Mouse (Mus musculus) E14TG2a.4 (cell line): ENCODE results near the gene Fat3.

Experiments
- H3K27me3 ChIP-seq: 2 replicates; pipeline ENCODE4 v1.6.1; 2014; ENCODE audit warnings: low read length, control low read depth; ENCODE audit not compliant: insufficient read depth
- H3K36me3 ChIP-seq: 2 replicates; pipeline ENCODE4 v1.6.1; 2014; ENCODE audit warnings: low read length, control low read depth; ENCODE audit not compliant: insufficient read depth
- H3K4me1 ChIP-seq: replicated peaks from 2 replicates; pipeline ENCODE4 v1.6.1; 2014; ENCODE audit warnings: low read depth, low read length, control low read depth
- H3K4me3 ChIP-seq: replicated peaks from 2 replicates; pipeline ENCODE4 v1.5.1; 2014; ENCODE audit warnings: mild to moderate bottlenecking, low read length
- H3K9me3 ChIP-seq: 2 replicates; pipeline ENCODE4 v1.6.1; 2014; ENCODE audit warnings: low read length, control low read depth
- CTCF ChIP-seq: conservative IDR thresholded peaks from 2 replicates; pipeline ENCODE4 v1.5.1; 2014; ENCODE audit warnings: low read length
- NANOG ChIP-seq: IDR thresholded peaks from 2 replicates; pipeline ENCODE4 v1.6.1; 2014; ENCODE audit warnings: borderline replicate concordance, low read length, mixed read lengths
- POU5F1 ChIP-seq: IDR thresholded peaks from 2 replicates; pipeline ENCODE4 v1.6.1; 2014; ENCODE audit warnings: low read length, borderline replicate concordance

The Fat3 gene

DNA sequence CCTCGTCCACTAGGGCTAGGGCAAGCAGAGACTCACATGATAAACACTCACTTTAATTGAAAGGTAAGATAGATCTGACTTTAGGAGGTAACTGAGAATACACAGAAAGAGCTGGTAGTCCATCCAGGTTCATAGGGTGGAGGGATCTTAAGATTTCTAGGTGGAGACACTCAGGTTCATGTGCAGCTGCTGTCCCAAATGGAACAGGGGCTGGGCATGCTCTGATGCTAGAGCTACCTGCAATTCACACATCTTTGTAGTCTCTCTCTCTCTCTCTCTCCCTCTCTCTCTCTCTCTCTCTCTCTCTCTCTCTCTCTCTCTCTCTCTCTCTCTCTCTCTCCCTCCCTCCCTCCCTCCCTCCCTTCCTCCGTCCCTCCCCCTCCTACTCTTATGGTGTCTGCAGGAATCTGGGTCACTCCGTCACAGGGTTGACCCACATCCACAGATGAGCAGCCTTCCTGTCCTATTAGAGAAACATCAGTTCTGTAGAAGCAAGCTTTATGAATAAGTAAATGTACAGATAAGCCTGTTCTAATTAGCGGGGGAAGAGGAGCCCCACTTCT lies 148.5 kb downstream of the Fat3 start:
- Histone ChIP-seq H3K4me1 (peaks cover 50% of the 10 kb centered on the region), H3K4me3 (no peak overlapping the region), H3K27me3 (no peaks in the 10 kb centered on the region), H3K36me3 (no peaks in the 10 kb centered on the region), H3K9me3 (no peaks in the 10 kb centered on the region)
- no peak for TF ChIP-seq POU5F1
- no peak for TF ChIP-seq CTCF
- no peak for TF ChIP-seq NANOG

DNA sequence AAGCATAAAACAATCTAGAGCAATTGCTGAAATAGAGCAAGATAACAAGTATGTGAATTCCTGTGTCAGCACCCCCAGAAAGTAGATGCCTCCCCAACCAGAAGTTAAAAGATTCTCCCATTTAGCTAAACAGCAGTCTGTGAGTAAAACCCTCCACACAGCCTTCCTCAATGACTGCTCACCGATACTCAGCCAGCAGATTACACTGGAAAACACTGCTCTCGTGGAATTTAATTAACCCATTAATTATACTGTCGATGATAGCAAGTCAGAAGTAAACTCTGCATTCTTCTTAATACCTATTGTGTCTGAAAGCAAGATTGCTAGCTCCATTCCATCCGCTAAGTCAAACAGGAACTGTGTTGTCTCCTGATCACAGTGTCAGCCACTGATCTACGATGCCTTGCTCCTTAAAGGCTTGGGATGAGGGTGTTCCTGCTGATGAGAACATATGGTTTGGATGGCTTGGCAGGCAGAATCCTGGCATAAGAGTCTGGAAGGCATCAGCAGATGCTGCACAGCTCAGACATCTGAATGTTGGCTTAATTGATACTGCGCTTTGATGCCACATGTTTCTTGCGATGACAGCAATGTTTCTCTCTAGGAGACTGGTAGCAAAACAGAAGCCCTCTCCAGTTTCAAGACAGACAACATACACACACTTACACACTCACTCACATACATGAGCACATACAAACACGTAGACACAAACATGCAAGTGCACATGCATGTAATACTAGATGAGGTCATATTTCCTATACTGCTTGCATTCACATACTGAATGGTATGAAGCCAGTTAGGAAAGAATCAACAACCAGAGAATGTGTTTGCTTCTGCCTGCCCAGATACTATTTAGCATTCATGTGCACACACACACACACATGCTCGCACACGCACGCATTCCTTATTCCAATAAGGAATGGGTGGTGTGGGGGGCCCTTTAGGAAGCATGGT lies 155.9 kb downstream of the Fat3 start:
- TF ChIP-seq NANOG (no peak), CTCF (no peak), POU5F1 (no peak)
- H3K36me3 ChIP-seq, result no peaks in the 10 kb centered on the region
- H3K9me3 ChIP-seq, result no peaks in the 10 kb centered on the region
- no peak overlapping the region for H3K4me3 ChIP-seq
- no peaks in the 10 kb centered on the region for H3K27me3 ChIP-seq
- H3K4me1 ChIP-seq, result peaks cover 2% of the 10 kb centered on the region; the same call in 1 of the 2 replicates

DNA sequence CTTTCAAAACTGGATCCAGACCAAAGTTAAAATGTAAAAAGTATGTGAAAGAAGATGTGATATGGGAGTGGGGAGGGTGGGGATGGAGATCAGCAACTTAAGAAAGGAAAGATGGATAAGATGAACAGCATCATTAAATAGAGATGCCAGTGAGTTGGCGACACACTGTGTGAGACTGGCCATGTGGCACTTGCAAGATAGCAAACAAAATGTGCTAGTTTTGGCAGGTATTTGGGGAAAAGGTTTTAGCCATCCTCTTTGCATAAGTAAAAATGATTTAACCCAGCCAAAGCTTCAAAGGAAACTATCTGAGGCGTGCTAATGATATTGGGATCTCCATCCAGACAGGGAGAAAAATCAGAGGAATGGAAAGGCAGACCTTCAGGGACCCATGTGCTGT lies 157.9 kb downstream of the Fat3 start:
- H3K27me3 ChIP-seq, result no peaks in the 10 kb centered on the region
- no peak overlapping the region for H3K4me3 ChIP-seq
- TF ChIP-seq POU5F1 (no peak), CTCF (no peak), NANOG (no peak)
- no peaks in the 10 kb centered on the region for H3K4me1 ChIP-seq
- H3K36me3 ChIP-seq, result no peaks in the 10 kb centered on the region
- H3K9me3 ChIP-seq, result no peaks in the 10 kb centered on the region

DNA sequence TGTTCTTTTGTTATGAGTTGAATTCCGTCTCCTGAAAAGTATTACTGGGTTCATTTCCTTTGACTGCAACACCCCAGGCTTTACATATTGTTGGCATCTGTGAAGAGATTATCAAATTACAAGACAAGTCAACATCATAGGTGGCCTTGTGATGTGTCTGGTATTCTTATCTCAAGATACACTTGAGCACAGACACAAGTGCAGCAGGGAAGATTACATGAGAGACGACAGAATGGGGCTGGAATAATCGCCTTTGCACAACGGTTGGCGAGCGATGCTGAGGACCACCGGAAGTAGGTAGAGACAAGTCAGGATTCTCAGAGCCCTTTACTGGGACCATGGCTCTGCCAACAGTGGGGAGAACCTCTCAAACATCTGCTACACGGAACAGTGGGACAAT lies 158.5 kb downstream of the Fat3 start:
- Histone ChIP-seq H3K27me3 (no peaks in the 10 kb centered on the region), H3K36me3 (no peaks in the 10 kb centered on the region)
- TF ChIP-seq POU5F1 (no peak), CTCF (no peak), NANOG (no peak)

DNA sequence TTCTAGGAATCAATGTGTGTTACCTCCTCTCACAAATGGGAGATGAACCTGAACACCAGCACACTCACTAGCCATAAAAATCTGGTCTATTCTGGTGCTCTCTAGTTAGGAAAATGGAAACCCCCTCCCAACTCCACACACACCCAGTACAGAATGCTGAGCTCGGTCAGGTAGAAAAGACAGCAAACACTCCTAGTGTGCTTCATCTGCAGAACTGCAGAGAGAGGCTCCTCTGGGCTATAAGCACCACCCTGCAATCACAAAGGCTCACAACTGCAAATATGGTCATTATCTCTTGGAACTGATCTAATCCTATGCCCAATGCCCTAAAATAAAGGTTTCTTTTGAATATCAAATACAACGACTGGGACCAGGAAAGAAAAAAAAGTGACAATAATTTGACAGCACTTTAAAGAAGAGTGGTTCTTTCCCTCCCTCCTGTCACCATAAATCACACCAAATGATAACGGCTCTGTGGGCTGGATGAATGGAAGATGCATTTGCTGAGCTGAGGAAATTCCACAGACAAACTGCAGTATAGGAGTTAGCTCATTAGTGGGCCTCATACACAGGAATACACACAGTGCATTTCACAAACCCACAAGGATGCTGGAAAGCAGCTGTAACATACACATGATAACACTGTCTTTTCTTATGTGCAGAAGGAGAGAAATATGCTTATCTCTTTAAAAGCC lies 170.6 kb downstream of the Fat3 start:
- no peak for TF ChIP-seq CTCF
- no peak for TF ChIP-seq NANOG
- no peak for TF ChIP-seq POU5F1
- H3K4me1 ChIP-seq, result no peaks in the 10 kb centered on the region
- no peaks in the 10 kb centered on the region for H3K36me3 ChIP-seq
- no peak overlapping the region for H3K4me3 ChIP-seq
- no peaks in the 10 kb centered on the region for H3K9me3 ChIP-seq
- H3K27me3 ChIP-seq, result no peaks in the 10 kb centered on the region

More for the DNA sequence above, 158.5 kb downstream of the Fat3 start:
- H3K9me3 ChIP-seq, result no peaks in the 10 kb centered on the region
- H3K4me3 ChIP-seq, result no peak overlapping the region
- no peaks in the 10 kb centered on the region for H3K4me1 ChIP-seq

DNA sequence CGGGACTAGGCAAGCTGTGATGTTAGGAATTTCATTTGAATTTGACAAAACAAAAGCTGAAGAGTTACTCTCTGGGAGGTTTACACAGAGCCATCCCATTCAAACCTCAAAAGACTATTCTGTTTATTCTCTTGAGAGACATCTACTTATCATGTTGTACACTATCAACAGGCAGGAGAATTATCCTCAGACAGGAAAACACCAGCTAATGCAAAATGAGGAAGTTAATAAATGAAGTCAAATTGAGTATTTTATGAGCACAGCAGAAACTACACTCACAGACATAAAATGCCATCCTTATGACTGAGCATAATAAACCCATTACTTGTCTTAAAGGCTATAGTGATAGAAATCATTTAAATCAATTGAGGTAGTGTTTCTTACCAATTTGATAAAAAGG lies 182.1 kb downstream of the Fat3 start:
- H3K27me3 ChIP-seq, result no peaks in the 10 kb centered on the region
- H3K9me3 ChIP-seq, result no peaks in the 10 kb centered on the region
- peaks cover 8% of the 10 kb centered on the region for H3K4me1 ChIP-seq
- no peak for TF ChIP-seq NANOG
- no peak for TF ChIP-seq POU5F1
- TF ChIP-seq CTCF, result no peak
- H3K4me3 ChIP-seq, result no peak overlapping the region
- no peaks in the 10 kb centered on the region for H3K36me3 ChIP-seq

DNA sequence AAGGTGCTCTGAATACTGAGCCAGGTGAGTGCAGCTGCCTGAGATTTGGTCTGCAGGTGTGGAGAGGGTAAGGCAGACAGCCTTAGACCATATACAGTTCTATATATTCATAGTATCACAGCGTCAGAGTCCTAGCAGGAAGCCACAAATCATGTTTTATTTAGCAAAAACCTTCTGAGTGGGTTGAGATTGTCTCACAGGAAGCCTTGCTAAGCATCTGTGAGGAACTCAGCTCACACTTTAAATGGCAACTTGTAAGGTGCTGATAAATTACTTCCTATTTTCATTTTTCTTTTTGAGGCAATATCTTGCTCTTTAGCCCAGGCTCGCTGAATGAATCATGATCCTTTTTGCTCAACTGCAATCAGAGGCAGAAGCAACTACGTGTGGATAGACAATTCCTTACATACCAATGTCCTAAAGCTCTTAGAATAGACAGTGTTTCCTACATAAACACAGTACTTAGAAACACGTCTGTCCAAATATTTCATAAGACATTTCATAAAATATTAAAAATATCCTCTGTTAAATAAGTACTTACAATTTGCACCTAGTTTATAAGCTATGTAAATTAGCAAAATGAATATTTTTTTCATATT lies 188.4 kb downstream of the Fat3 start:
- H3K27me3 ChIP-seq, result no peaks in the 10 kb centered on the region
- no peak overlapping the region for H3K4me3 ChIP-seq
- H3K36me3 ChIP-seq, result no peaks in the 10 kb centered on the region
- peaks cover 14% of the 10 kb centered on the region for H3K4me1 ChIP-seq
- TF ChIP-seq CTCF, result no peak
- TF ChIP-seq POU5F1, result no peak
- no peak for TF ChIP-seq NANOG
- no peaks in the 10 kb centered on the region for H3K9me3 ChIP-seq

DNA sequence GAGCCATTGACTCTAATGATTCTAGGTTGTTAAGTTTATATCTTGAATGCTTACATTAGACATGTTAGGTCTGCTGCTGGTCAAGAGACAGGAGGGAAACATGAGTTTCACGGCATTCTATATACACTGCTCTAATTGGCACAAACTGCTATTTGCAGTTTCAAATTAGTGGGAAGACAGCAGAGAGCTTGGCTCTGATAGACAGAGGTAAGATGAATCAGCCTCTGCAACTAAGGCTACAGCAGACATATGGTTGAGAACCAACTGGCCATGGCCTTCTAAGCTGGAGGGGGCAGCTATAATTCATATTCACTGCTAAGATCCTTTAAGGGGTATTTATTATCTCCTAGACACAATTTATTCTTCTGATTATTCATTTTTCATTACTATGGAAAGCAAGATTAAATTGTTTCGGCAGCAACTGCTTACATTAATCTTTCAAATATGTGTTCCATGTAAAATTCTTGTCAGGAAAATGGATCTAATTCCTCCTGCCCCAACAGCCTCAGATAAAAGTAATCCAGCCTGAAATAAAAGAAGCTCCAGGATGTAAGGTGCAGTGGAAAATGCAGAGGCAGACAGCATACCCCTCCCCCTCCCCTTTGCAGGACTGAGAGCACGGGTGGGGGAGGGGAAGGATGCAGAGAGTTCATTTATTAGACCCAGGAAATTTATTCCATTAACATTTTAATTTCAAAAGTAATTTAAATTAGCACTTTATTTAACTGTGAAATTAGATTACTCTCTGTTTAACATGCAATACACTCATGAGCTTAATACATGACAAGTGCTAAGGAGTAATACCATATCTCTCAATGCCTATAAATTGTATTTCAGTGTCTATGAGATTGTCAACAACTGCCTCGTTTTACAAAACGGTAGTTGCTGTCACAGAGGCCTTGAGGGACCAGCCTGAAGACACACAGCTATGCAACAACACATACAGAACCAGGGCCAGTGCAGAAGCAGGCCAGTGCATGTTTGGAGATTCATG lies 189.9 kb downstream of the Fat3 start:
- H3K36me3 ChIP-seq, result no peaks in the 10 kb centered on the region
- H3K9me3 ChIP-seq, result no peaks in the 10 kb centered on the region
- H3K4me3 ChIP-seq, result no peak overlapping the region
- no peaks in the 10 kb centered on the region for H3K27me3 ChIP-seq
- TF ChIP-seq POU5F1, result no peak
- TF ChIP-seq CTCF, result no peak
- TF ChIP-seq NANOG, result no peak
- peaks cover 14% of the 10 kb centered on the region for H3K4me1 ChIP-seq
